Mouse (Mus musculus) layer of hippocampus, adult 9-10 months (tissue): ENCODE results near the gene Slc27a1.

Source experiments
- DNase-seq: peaks from one replicate; pipeline ENCODE4 v3.0.0; 2022; ENCODE audit warnings: low spot score

Slc27a1 gene

DNA sequence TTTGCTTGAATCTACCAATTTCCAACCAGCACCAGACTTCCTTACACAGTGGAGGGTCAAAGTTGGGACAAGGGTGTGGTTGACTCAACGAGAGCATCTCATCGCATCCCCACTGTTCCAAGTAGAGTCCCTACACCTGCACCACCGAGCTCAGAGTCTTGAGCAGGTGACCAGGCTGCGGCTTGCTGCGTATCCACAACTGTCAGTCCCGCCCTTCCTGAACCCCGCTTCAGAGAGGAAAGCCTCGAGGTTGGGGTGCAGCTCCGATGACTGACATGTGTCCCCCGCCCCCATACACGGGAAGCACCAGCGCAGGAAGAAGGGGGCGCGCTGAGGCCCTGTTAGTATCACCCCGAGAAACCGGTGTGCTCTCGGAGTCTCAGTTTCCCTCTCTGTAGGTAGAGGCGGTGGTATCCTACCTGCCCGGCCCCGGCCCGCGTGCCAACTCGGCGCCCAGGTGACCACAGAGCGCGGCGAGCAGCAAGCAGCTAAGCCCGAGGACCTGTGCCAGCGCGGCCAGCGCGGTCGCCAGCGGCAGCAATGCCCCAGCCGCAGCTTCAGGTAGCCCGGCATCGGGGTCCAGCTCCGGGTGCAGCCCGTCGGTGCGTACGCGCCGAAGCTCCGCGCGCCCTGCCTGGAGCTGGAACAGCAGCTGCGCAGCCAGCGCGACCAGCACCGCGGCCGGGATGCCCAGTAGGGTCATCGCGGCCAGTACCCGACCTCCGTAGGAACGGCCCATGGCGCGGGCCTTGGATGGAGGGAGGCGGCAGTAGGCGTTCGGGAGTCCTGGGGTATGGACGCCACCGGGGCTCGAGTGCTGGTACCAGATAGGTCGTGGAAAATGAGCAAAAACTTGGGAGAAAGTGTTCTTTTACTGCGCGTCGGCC is 10.4 kb upstream of the Slc27a1 start, which contains the start of gene Tmem221:
Tmem221 (minus strand) TSS at position 801 of the 887 bp plus-strand sequence.
- DNase-seq: no peak

DNA sequence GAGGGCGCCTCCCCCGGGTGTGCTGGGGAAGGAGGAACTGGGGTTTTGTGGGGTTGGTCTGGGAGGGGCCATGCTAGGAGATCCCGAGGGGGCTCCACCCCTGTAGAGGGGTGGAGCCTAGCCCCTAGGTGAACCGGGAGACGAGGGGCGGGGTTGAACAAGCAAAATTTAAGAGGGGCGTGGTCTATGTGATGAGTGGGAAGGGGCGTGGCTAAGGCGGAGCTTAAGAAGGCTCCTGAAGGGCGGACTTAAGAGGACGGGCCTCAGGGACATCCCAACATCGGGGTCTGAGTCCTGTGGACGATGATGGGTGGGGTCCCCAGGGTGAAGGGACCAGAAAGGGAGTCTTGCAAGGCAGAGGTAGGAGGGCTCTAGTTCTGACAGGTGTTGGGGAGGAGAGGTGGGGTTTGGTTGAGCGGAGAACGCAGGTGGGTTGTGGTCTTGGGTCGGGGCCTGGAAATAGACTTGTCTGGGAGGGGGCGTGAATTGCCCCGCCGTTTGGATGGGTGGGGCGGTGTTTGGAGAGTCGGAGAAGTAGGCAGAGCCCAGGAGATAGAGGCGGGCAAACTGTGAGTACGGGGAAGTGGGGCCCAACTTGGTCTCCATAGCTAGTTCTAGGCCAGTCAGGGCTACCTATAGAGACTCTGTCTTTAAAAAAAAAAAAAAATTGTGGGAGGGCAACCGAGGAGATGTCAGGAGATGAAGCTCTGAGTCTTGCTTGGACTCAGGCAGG is 9.6 kb upstream of the Slc27a1 start:
- no peak for DNase-seq

DNA sequence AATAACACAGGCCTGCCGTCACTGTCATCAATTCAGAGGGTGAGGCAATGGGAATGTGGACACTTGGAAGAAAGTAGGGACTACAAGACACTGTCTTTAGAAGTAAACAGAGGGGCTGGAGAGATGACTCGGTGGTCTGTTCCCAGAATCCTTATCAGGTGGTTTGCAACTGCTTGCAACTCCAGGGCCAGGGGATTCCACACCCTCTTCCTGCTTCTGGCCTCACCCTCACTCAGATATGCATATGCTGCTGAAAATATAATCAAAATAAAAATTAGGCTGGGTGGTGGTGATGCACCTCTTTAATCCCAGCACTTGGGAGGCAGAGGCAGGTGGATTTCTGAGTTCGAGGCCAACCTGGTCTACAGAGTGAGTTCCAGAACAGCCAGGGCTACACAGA is 8.6 kb upstream of the Slc27a1 start:
- no peak for DNase-seq

DNA sequence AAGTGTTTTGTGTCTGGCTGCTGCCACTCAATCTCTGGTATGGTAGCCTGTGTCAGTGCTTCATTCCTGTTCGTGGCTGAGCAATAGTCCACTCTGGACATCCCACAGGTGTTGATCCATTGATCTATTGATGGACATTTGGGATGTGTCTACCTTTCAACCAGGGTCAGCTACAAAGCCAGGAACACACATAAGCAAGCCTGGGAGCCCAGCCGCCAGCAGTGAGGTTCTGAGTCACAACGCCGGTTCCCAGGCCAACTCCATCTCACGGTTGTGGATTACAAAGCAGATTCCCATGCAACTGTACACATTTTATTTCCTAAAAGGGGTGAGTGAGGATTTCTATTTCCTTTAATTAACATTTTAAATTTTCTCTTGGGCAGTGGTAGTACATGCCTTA is 7.9 kb upstream of the Slc27a1 start:
- DNase-seq: no peak

DNA sequence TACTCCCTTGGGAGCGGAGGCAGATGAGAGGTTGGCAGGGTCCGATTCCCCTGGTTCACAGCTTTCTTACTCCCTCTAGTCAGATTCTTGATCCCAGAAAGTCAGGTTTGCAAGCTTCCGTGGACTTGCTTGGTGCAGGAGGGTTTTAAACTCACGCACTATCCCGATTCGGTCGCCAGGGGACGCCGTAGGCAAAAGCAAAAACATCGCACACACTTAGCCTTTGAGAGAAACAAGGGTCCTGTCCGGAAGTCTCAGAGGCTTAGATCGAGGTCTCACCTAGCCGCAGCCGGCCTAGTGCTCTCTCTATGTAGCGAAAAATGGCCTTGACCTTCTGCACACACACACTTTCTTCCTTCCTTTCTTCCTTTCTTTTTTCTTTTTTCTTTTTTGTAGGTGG is 7.3 kb upstream of the Slc27a1 start:
- DNase-seq: no peak

DNA sequence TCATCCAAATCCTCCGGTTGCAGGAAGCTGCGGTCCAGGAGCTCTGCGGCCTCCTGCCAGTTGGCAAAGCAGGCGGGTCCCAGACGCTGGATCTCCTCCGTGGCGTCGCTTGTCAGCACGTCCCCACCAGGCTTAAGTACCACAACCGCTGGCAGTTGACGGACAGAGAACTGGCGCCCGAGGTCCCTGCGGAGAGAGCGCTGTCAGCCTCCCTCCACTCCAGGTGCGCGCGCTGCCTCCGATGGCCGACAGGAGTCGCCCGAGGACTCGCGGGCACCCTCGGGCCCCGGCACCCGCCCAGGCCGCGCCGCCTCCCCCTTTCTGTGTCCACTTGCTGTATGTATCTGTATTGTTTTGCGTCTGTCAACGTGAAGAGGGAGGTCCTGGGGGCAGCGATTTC is 5.9 kb upstream of the Slc27a1 start:
- no peak for DNase-seq

DNA sequence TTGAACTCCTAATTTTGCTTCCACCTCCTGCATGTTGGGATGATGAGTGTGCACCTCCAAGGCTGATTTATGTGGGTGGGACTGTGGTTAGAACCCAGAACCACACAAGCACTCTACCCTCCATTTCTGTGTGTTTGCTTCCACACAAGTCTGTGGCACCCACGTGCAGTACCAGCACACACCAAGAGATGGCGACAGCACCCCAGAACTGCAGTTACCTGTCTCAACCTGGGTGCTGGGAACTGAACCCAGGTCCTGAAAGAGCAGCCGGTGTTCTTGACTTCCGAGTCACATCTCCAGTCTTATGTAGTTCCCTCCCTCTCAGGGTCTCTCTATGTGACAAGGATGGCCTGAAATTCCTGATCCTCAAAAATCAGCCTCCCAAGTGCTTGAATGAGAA is 4.7 kb upstream of the Slc27a1 start:
- DNase-seq: no peak

DNA sequence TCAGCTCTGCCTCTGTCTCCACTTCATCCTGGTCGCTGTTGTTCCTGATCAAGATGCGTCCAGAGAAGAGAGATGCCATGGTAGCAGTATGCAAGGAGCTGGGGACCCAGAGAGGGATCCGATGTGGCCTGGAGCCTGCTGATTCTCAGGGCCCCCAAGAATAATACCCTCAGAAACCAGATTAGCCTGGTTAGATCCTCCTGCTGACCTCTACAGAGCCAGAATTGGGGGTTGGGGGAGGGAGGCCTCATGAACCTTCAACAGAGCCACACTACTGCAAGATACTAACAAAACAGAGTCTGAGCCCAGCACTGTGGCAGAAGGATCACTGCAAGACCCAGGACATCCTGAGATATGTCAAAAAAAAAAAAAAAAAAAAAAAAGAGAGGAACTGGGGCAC is 2.2 kb upstream of the Slc27a1 start, which contains the start of gene Nxnl1:
Nxnl1 (minus strand) TSS at position 101 of the 400 bp plus-strand sequence.
- DNase-seq: no peak

DNA sequence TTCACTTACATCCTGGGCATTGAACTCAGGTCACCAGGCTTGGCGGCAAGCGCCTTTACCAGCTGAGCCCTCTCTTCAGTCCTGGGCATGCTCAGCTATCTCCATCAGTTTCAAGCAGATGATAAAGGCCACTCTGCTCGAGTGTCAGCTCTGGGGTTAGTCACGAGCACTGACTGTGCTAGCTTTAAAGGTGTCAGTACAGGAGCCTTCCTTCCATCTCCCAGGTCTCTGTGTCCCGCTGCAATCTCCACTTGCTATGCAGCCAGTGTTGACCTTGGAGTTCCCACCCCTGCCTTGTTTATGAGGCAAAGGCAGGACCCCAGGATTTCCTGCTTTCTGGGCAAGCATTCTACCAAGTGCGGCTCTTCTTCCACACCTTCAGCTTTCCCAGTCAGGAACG is 1.1 kb upstream of the Slc27a1 start:
- no peak for DNase-seq

DNA sequence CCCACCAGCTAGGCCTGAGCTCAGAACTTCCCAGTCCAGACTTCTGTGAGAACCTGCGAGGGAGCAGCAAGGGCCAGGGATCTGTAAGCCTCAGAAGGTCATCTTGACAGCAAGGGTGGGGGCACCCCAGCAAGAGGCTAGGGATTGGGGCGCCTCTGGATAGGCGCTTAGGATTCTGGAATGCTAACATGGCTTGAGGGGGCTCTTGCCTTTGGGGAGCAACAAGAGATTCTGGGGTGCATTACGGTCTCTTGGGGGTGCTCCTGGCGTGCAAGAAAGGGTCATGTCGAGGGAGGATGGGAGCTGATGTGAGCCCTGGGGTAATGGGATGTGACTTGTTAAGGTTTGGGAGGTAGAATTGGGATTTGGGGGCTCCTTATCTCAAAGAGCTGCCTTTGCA is 259 bp downstream of the Slc27a1 start:
- DNase-seq: no peak

DNA sequence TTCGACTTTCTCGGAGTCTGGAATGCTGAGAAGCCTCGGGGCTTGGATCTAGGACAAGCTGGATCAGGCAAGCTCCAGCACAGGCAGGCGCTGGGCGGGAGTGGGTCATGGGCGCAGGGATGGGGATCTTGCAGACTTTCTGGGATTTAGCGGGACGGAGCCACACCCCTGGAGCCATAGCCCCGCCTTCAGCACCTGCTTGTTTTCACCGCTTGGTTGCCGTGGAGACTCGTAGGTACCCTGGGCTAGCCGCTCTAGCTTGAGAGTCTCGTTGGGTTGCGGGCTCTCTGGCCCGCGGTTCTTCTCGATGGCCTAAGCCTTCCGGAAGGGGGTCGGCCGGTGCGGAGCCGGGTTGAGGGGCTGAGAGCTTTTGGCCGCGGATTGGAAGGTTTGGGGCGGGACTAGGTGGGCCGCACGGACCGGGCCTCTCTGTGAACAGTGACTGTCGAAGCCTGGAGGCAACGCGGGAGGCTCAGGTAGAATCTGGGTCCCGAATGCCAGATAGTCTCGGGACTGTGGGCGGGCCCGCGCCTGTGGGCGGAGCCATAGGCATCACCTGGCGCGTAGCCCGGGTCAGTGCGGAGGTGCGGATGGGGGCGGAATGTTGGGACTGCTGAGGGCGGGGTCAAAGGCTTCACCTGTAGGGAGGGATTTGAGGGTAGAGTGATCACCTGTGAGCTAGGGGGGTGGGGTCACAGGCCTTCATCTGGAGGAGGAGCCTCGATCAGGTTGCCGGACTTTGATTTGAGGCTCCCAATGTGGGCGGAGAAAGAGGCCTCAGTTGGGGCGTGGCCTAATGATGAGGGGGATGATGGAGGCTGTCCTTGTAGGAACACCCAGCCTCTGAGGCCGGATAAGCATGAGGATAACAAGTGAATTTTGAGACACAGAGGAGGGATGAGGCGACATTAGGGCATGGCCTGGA is 946 bp downstream of the Slc27a1 start:
- DNase-seq: peak; percentile 69

DNA sequence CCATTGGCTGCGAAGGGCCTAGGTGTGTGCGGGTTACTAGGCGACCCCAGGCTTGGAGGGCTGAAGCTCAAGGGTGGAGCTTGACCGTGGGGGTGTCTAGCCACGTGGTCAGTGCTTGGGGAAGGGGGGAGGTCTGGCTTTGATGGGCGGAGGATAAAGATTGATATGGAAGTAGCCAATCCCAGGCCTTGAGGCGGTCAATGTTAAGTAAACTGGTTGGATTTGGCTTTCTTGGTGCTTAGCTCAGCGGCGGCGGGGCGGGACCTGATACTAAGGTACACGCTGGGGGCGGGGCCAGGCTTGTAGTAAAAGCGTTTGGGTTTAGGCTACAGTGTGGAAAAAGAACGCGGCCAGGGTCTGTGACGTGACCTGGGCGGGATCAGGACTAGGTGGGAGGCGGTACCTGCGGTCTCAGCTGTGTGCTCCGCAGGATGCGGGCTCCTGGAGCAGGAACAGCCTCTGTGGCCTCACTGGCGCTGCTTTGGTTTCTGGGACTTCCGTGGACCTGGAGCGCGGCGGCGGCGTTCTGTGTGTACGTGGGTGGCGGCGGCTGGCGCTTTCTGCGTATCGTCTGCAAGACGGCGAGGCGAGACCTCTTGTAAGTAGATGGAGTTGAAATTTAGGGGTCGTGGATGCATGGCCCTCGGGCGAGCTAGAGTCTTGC is 1.7 kb downstream of the Slc27a1 start:
- peak; percentile 94 for DNase-seq

DNA sequence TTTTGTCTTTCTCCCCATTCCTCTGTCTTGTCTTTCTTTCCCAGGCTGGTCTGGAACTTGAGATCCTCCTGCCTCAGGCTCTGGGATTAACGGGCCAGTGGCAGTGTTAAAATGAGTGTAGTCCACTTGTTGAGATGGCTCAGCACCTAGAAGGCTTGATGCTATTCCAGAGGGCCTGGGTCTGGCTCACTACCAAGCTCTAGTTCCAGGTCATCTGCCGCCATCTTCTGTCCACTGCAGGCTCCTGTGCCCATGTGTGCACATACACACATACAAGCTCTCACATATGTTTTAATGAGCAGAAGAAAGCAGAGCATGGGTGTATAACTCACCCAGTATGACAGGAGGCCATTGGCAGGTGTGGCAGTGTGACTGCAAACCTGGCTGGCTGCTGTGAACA is 3.4 kb downstream of the Slc27a1 start:
- no peak for DNase-seq

DNA sequence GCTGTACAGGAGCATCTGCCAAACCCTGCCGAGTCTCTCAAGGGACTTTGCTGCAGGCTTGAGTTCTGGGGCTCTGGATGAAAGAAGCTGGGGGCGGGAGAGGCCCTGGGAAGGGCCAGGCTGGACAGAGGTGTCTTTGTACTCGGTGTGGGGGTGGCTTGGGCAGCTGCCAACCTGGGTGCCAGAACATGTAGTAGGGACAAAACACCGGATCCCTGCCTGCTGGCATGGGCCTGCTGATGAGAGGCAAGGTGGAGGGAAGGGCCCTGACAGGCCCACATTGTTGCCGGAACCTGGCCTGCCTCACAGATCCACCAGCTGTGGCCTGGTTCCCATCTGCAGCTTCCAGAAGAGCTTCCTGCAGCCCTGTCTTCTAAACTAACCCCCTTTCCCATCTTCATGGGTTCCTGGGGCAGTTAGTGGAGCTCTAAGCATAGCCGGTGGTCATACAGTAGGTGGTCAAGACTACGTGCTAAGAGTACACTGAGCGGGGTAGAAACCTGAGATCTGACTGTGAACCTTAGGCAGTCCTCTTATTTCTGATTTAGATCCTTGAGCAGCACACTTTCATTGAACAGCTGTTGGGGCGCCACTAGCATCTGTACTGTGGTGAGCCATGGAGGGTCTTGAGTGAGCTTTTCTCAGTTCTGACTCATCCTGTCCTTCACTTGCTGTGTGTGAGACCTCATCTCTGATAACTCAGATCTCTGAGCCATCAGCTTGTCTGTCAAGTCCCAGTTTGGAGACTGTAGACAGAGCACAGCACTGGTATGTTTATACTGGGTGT is 4.4 kb downstream of the Slc27a1 start:
- no peak for DNase-seq

DNA sequence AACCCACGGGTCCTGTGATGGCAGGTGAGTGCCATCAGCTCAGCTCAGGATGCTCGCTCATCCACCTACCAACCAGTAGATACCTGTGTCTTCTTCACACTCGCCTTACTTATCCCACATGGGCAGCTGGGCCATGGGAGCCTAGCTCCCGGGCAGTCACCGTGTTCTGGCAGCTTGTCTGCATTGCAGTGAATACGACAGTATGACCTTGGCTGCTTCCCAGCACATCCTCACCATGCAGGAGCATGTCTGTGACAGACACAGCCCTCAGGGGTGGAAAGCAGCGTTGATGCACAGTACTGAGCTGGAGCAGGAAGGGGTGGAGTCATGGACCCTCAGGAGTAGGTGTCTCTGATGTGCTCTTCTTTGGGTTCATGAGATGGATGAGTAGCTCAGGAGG is 5.7 kb downstream of the Slc27a1 start:
- DNase-seq: no peak

DNA sequence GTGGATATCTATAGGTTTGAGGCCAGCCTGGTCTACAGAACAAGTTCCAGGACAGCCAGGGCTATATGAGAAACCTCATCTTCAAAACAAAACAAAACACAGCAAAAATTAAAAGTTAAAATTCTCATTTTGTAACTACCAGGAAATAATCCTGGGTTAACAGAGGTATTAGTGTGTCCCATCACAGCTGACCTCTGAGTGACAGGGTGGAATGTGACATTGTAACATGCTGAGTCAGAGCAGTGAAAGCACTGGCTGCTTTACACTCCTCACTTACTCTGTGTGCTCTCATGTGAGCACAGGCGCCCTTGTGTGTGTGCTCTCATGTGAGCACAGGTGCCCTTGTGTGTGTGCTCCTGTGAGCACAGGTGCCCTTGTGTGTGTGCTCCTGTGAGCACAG is 6.3 kb downstream of the Slc27a1 start:
- DNase-seq: no peak

DNA sequence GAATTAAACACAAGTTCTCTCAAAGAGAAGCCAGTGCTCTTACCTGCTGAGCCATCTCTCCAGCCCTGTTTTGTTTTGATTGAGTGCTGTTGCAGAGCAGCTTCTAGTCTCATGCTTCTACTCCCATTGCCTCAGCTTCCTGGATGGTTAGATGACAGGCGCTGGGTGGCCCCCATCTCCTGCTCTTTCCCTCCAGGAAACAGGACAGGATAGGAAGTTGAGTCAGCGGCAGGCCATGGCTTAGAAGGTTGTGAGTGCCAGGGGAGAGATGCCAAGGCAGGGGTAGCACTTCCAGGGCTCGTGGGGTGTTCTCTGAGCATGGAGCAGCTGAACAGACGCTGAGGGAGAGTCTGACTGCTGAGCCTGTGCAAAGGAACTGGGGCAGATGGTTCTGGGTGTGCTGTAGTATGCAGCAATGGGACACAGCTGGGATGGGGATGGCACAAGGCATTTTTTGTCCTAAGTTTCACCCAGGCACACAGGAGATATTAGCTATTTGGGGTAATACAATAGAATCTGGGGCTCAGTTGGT is 9.2 kb downstream of the Slc27a1 start:
- no peak for DNase-seq

DNA sequence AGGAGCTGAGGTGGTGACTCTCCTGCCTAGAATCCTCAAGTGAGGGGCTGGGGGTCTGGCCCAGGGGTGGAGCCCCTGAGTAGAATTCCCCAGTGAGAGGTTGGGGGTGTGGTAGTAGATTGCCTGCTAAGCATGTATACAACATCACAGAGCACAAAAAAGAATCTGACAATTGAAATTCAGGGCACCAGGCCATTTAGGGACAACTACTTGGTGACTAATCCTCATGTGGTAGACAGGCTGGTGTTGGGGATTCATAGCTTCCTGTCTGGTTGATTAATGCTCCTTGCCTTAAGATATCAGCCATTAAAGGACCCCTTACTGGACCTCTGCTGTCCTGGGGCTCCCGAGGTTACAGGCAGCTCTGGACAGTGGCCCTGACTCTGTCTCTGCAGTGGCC is 10.3 kb downstream of the Slc27a1 start:
- DNase-seq: no peak

DNA sequence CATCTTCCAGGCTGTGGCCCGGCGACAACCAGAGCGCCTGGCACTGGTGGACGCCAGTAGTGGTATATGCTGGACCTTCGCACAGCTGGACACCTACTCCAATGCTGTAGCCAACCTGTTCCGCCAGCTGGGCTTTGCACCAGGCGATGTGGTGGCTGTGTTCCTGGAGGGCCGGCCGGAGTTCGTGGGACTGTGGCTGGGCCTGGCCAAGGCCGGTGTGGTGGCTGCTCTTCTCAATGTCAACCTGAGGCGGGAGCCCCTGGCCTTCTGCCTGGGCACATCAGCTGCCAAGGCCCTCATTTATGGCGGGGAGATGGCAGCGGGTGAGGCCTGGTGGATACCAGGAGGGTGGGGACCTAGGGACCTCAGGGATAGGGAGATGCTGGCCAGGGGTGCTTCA is 10.8 kb downstream of the Slc27a1 start:
- no peak for DNase-seq

DNA sequence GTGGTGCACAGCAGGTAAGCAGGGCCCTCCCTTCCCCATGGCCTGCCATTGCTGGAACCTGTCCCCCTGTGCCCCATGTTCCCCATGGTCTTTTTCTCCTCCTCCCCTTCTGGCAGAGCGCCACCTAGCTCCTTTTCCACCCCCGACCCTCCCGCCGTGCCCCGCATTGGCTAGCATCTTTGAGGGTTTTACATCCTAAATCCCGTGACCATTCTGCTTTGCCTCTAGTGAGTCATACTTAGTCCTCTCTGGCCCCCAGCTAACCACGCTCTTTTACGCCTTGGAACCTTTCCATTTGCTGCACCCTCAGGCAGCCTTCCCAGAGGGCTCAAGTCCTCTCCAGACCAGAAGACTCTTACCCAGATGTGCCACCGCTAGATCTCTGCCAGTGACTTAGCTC is 11.5 kb downstream of the Slc27a1 start:
- no peak for DNase-seq

DNA sequence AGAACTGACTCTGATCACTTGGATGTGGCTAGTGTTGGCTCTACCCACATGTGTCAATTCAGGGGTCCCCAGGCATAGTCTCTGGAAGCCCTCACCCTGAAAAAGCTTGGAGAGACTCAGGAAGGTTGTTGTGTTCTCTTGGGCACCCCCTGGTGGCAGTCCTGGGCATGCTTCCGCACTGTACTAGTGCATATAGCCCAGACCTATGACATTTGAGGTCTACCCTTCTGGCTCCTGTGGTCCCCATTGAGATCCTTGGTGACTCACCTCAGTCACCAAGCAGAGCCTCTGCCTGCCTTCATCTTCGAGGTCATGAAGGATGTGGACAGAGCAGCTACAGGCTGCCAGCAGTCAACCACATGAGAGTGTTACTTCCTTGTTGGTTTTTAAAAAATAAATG is 18.2 kb downstream of the Slc27a1 start:
- DNase-seq: no peak
